Mouse (Mus musculus): ENCODE data around the gene Usp9x. TPM values are rescaled to one million over a fixed set of nuclear protein-coding genes. Genes with fewer than 3 reads are reported as not detected.

The Usp9x gene
- polyA plus RNA-seq, 1 experiment = 375 TPM

- peak overlapping the region; percentile 76 for H3K4me3 ChIP-seq (ENCODE audit: low read depth, low read length)
Measured at GRCm38 (mm10) chrX:13070206-13070572, 1.1 kb upstream of the Usp9x start.

GRCm38 (mm10) chrX:13070573-13071240 lies 591 bp upstream of the Usp9x start:
- Histone ChIP-seq H3K36me3 (ENCODE audit: control insufficient read depth, insufficient read depth, low read length, poor library complexity, severe bottlenecking) (peaks cover 3% of the 10 kb centered on the region), H3K4me1 (ENCODE audit: control insufficient read depth, insufficient read depth, low read length) (no peaks in the 10 kb centered on the region), H3K9ac (ENCODE audit: low read depth, poor library complexity, severe bottlenecking) (peak overlapping the region; percentile 35), H3K9me3 (replicated peaks; ENCODE audit: control insufficient read depth, insufficient read depth, low read length, poor library complexity, severe bottlenecking) (no peaks in the 10 kb centered on the region), H3K27me3 (ENCODE audit: control insufficient read depth, insufficient read depth, low read length, poor library complexity, severe bottlenecking) (no peaks in the 10 kb centered on the region), H3K4me3 (ENCODE audit: low read depth, low read length) (peak overlapping the region; percentile 76), H3K27ac (ENCODE audit: insufficient read depth, low read length) (peak overlapping the region; percentile 84)
- no peak for TF ChIP-seq POLR2A (IDR thresholded peaks at IDR 0.05; ENCODE audit: insufficient read depth, low read length)
- peak; percentile 4; the same call in 1 of the 2 replicates for TF ChIP-seq EP300 (IDR thresholded peaks at IDR 0.05; ENCODE audit: insufficient read depth, low read depth, low read length)
- no peak for TF ChIP-seq CTCF (IDR thresholded peaks at IDR 0.05; ENCODE audit: low read depth, low read length)

More at GRCm38 (mm10) chrX:13070206-13070572, 1.1 kb upstream of the Usp9x start:
- H3K9me3 ChIP-seq (replicated peaks; ENCODE audit: control insufficient read depth, insufficient read depth, low read length, poor library complexity, severe bottlenecking) = no peaks in the 10 kb centered on the region
- no peaks in the 10 kb centered on the region for H3K4me1 ChIP-seq (ENCODE audit: control insufficient read depth, insufficient read depth, low read length)
- peak overlapping the region; percentile 35; the same call in 1 of the 2 replicates for H3K9ac ChIP-seq (ENCODE audit: low read depth, poor library complexity, severe bottlenecking)
- H3K36me3 ChIP-seq (ENCODE audit: control insufficient read depth, insufficient read depth, low read length, poor library complexity, severe bottlenecking) = peaks cover 3% of the 10 kb centered on the region
- H3K27ac ChIP-seq (ENCODE audit: insufficient read depth, low read length) = peak overlapping the region; percentile 62
- no peaks in the 10 kb centered on the region for H3K27me3 ChIP-seq (ENCODE audit: control insufficient read depth, insufficient read depth, low read length, poor library complexity, severe bottlenecking)
- TF ChIP-seq EP300 (IDR thresholded peaks at IDR 0.05; ENCODE audit: insufficient read depth, low read depth, low read length) = no peak
- TF ChIP-seq POLR2A (IDR thresholded peaks at IDR 0.05; ENCODE audit: insufficient read depth, low read length) = no peak
- TF ChIP-seq CTCF (IDR thresholded peaks at IDR 0.05; ENCODE audit: low read depth, low read length) = no peak

- H3K27ac ChIP-seq (ENCODE audit: insufficient read depth, low read length) = peak overlapping the region; percentile 57
- H3K9ac ChIP-seq (ENCODE audit: low read depth, poor library complexity, severe bottlenecking) = peak overlapping the region; percentile 87
- no peaks in the 10 kb centered on the region for H3K4me1 ChIP-seq (ENCODE audit: control insufficient read depth, insufficient read depth, low read length)
- H3K27me3 ChIP-seq (ENCODE audit: control insufficient read depth, insufficient read depth, low read length, poor library complexity, severe bottlenecking) = no peaks in the 10 kb centered on the region
- peak overlapping the region; percentile 90 for H3K4me3 ChIP-seq (ENCODE audit: low read depth, low read length)
- H3K36me3 ChIP-seq (ENCODE audit: control insufficient read depth, insufficient read depth, low read length, poor library complexity, severe bottlenecking) = peaks cover 3% of the 10 kb centered on the region
- H3K9me3 ChIP-seq (replicated peaks; ENCODE audit: control insufficient read depth, insufficient read depth, low read length, poor library complexity, severe bottlenecking) = no peaks in the 10 kb centered on the region
- TF ChIP-seq POLR2A (IDR thresholded peaks at IDR 0.05; ENCODE audit: insufficient read depth, low read length) = no peak
- no peak for TF ChIP-seq CTCF (IDR thresholded peaks at IDR 0.05; ENCODE audit: low read depth, low read length)
- TF ChIP-seq EP300 (IDR thresholded peaks at IDR 0.05; ENCODE audit: insufficient read depth, low read depth, low read length) = no peak
Measured at GRCm38 (mm10) chrX:13071776-13072460, 620 bp downstream of the Usp9x start.

GRCm38 (mm10) chrX:13072461-13072982 lies 1.2 kb downstream of the Usp9x start:
- H3K36me3 ChIP-seq (ENCODE audit: control insufficient read depth, insufficient read depth, low read length, poor library complexity, severe bottlenecking) = peaks cover 3% of the 10 kb centered on the region
- peak overlapping the region; percentile 57; the same call in 1 of the 2 replicates for H3K27ac ChIP-seq (ENCODE audit: insufficient read depth, low read length)
- TF ChIP-seq POLR2A (IDR thresholded peaks at IDR 0.05; ENCODE audit: insufficient read depth, low read length) = no peak
- peak overlapping the region; percentile 90 for H3K4me3 ChIP-seq (ENCODE audit: low read depth, low read length)
- no peaks in the 10 kb centered on the region for H3K9me3 ChIP-seq (replicated peaks; ENCODE audit: control insufficient read depth, insufficient read depth, low read length, poor library complexity, severe bottlenecking)
- peak overlapping the region; percentile 87 for H3K9ac ChIP-seq (ENCODE audit: low read depth, poor library complexity, severe bottlenecking)
- no peaks in the 10 kb centered on the region for H3K27me3 ChIP-seq (ENCODE audit: control insufficient read depth, insufficient read depth, low read length, poor library complexity, severe bottlenecking)
- no peaks in the 10 kb centered on the region for H3K4me1 ChIP-seq (ENCODE audit: control insufficient read depth, insufficient read depth, low read length)

- Histone ChIP-seq H3K9ac (ENCODE audit: low read depth, poor library complexity, severe bottlenecking) (no peak overlapping the region), H3K27me3 (ENCODE audit: control insufficient read depth, insufficient read depth, low read length, poor library complexity, severe bottlenecking) (no peaks in the 10 kb centered on the region), H3K4me1 (ENCODE audit: control insufficient read depth, insufficient read depth, low read length) (no peaks in the 10 kb centered on the region), H3K36me3 (ENCODE audit: control insufficient read depth, insufficient read depth, low read length, poor library complexity, severe bottlenecking) (no peaks in the 10 kb centered on the region; the same call in 1 of the 2 replicates), H3K4me3 (ENCODE audit: low read depth, low read length) (no peak overlapping the region), H3K9me3 (replicated peaks; ENCODE audit: control insufficient read depth, insufficient read depth, low read length, poor library complexity, severe bottlenecking) (no peaks in the 10 kb centered on the region), H3K27ac (ENCODE audit: insufficient read depth, low read length) (no peak overlapping the region)
- no peak for TF ChIP-seq EP300 (IDR thresholded peaks at IDR 0.05; ENCODE audit: insufficient read depth, low read depth, low read length)
- TF ChIP-seq POLR2A (IDR thresholded peaks at IDR 0.05; ENCODE audit: insufficient read depth, low read length) = no peak
- TF ChIP-seq CTCF (IDR thresholded peaks at IDR 0.05; ENCODE audit: low read depth, low read length) = no peak
Measured at GRCm38 (mm10) chrX:13085621-13086020, 14.3 kb downstream of the Usp9x start.

- no peak overlapping the region for H3K9ac ChIP-seq (ENCODE audit: low read depth, poor library complexity, severe bottlenecking)
- H3K4me3 ChIP-seq (ENCODE audit: low read depth, low read length) = no peak overlapping the region
- H3K27ac ChIP-seq (ENCODE audit: insufficient read depth, low read length) = no peak overlapping the region
- H3K27me3 ChIP-seq (ENCODE audit: control insufficient read depth, insufficient read depth, low read length, poor library complexity, severe bottlenecking) = no peaks in the 10 kb centered on the region
- H3K9me3 ChIP-seq (replicated peaks; ENCODE audit: control insufficient read depth, insufficient read depth, low read length, poor library complexity, severe bottlenecking) = no peaks in the 10 kb centered on the region
- H3K36me3 ChIP-seq (ENCODE audit: control insufficient read depth, insufficient read depth, low read length, poor library complexity, severe bottlenecking) = peaks cover 11% of the 10 kb centered on the region
- no peaks in the 10 kb centered on the region for H3K4me1 ChIP-seq (ENCODE audit: control insufficient read depth, insufficient read depth, low read length)
- TF ChIP-seq POLR2A (IDR thresholded peaks at IDR 0.05; ENCODE audit: insufficient read depth, low read length) = no peak
- TF ChIP-seq EP300 (IDR thresholded peaks at IDR 0.05; ENCODE audit: insufficient read depth, low read depth, low read length) = no peak
- no peak for TF ChIP-seq CTCF (IDR thresholded peaks at IDR 0.05; ENCODE audit: low read depth, low read length)
Measured at GRCm38 (mm10) chrX:13096985-13097384, 25.7 kb downstream of the Usp9x start.
